Mouse (Mus musculus) olfactory bulb, adult 2 months (tissue): ENCODE results near the gene Sv2a. TPM values are rescaled to one million over a fixed set of nuclear protein-coding genes. Genes with fewer than 3 reads are reported as not detected.

Experiments used
- H3K27ac ChIP-seq: fragments of 200-500 bp; 2 replicates; pipeline ENCODE4 v1.5.1; 2012; ENCODE audit warnings: low read depth, low read length; ENCODE audit not compliant: insufficient read depth
- H3K4me1 ChIP-seq: fragments of 200-500 bp; 2 replicates; pipeline ENCODE4 v1.6.1; 2012; ENCODE audit warnings: low read length; ENCODE audit not compliant: control insufficient read depth, insufficient read depth
- H3K4me3 ChIP-seq: fragments of 200-500 bp; 2 replicates; pipeline ENCODE4 v1.5.1; 2012; ENCODE audit warnings: mild to moderate bottlenecking, low read depth, low read length, moderate library complexity; ENCODE audit not compliant: insufficient read depth
- CTCF ChIP-seq: fragments of 200-500 bp; IDR thresholded peaks from 2 replicates; pipeline ENCODE4 v1.5.1; 2012; ENCODE audit warnings: low read depth, mild to moderate bottlenecking, low read length, moderate library complexity; ENCODE audit not compliant: insufficient read depth
- POLR2A ChIP-seq: fragments of 200-500 bp; IDR thresholded peaks from 2 replicates; pipeline ENCODE4 v1.6.1; 2012; ENCODE audit warnings: mild to moderate bottlenecking, low read depth, low read length, moderate library complexity; ENCODE audit not compliant: insufficient read depth
- WGBS: fragments of 180-500 bp; shearing (Covaris S2); methylation state at CpG from one replicate; pipeline ENCODE4 v1.1.7; 2018; 5-methylcytosine and 5-hydroxymethylcytosine counted together
- polyA plus RNA-seq: library from polyadenylated mRNA; stranded (reverse); fragments of >200 nt; gene quantifications from 2 replicates; pipeline ENCODE4 v1.2.4, GENCODE M21; 2012; ENCODE audit warnings: low replicate concordance; ENCODE audit not compliant: missing spikeins, insufficient read depth, insufficient read length

Sv2a gene
- polyA plus RNA-seq, 1 experiment: not detected

GRCm38 (mm10) chr3:96160803-96161516, 20.0 kb upstream of the Sv2a start:
- WGBS: 3% methylated on average over 12 of the region's 12 CpGs
- H3K4me1 ChIP-seq: peaks cover 18% of the 10 kb centered on the region
- H3K27ac ChIP-seq: peak overlapping the region; percentile 98
- TF ChIP-seq CTCF: no peak
- TF ChIP-seq POLR2A: no peak
- peak overlapping the region; percentile 47 for H3K4me3 ChIP-seq

DNA sequence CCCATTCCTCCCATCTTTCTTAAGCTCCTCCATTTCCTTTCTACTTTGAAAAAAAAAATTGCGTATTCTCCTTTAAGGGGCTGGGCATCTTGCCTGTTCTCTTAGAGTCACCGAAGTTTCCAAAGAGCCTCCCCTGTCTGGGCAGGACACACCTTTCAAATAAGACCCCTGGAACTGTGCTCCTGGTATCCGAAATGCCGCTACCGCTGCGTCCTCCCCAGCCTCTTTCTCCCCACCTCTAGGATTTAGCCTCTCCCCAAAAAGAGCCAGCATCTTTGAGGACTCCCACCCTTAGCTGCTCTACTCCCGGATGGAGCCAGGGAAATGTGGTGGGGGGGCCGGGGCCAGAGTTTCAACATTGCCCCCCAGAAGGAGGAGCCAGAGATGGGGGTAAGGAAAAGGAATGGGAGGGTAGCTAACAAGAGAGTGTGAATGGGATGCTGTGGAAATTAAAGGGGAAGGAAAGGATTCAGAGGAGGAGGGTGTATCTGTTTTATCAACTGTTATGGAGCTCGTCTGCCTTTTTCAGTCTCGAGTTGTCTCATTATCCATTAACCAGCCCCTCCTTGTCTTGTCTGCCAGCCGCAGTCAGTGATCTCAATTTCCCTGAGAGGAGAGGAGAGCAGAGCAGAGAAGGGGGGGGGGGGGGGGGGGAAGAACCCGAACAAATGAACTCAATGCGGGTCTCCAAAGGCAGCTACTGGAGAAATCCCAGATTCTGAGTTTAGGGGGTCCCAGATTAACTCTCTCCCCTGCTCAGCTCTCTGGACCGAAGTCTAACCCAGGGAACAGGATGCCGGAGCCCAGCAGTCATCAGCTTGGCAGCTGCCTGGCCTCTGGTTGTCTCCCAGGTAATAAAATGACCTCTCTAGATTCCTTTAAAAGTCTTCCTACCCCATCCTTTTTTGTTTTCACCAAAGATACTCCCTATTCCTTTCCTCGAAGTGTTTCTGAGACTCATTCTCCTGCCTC, 18.8 kb upstream of the Sv2a start, which contains the start of gene Mtmr11:
Gene Mtmr11 (plus strand): TSS at position 136 of the 972 bp plus-strand sequence.
- TF ChIP-seq CTCF (no peak), POLR2A (0 out of 2 replicates have a peak, but pooled peaks have one; percentile 16)
- H3K4me1 ChIP-seq: peaks cover 18% of the 10 kb centered on the region
- 3% methylated on average over 16 of the region's 16 CpGs for WGBS
- H3K27ac ChIP-seq: peak within 1 kb of the TSS; percentile 98
- H3K4me3 ChIP-seq: peak within 1 kb of the TSS; percentile 62

- H3K4me3 ChIP-seq: no peak overlapping the region
- TF ChIP-seq POLR2A: no peak
- no peak for TF ChIP-seq CTCF
- WGBS: 91% methylated on average over 6 of the region's 6 CpGs
These were observed 17.9 kb upstream of the Sv2a start for GRCm38 (mm10) chr3:96163040-96163439.

GRCm38 (mm10) chr3:96168466-96169158, 12.3 kb upstream of the Sv2a start:
- Histone ChIP-seq H3K27ac (no peak overlapping the region), H3K4me3 (no peak overlapping the region), H3K4me1 (peaks cover 27% of the 10 kb centered on the region)
- TF ChIP-seq CTCF (no peak), POLR2A (no peak)
- 52% methylated on average over 12 of the region's 12 CpGs for WGBS

More at GRCm38 (mm10) chr3:96163040-96163439, 17.9 kb upstream of the Sv2a start:
- H3K27ac ChIP-seq: no peak overlapping the region
- H3K4me1 ChIP-seq: peaks cover 18% of the 10 kb centered on the region

DNA sequence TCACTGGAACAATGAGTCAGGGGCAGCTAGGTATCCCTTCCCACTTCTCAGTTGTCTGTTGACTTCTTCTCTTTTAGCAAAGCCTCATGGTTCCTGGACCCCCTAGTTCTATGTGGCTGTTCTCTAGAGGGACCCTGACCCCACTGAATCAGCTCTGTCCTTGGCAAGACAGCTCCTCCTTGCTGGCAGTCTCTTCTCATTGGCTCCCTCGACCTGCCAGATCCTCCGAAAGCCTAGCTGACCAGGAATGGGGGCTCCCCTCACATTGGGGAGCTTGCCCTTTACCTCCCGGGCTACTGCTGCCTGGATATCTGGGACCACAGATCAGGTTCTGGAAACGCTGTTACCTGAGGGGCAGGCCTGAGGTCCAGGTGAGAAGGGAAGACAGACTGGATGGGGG, 10.7 kb upstream of the Sv2a start:
- 86% methylated on average over 4 of the region's 4 CpGs for WGBS
- no peak overlapping the region for H3K4me3 ChIP-seq
- TF ChIP-seq POLR2A (no peak), CTCF (no peak)
- peak overlapping the region; percentile 31; the same call in 1 of the 2 replicates for H3K27ac ChIP-seq
- peaks cover 29% of the 10 kb centered on the region for H3K4me1 ChIP-seq

DNA sequence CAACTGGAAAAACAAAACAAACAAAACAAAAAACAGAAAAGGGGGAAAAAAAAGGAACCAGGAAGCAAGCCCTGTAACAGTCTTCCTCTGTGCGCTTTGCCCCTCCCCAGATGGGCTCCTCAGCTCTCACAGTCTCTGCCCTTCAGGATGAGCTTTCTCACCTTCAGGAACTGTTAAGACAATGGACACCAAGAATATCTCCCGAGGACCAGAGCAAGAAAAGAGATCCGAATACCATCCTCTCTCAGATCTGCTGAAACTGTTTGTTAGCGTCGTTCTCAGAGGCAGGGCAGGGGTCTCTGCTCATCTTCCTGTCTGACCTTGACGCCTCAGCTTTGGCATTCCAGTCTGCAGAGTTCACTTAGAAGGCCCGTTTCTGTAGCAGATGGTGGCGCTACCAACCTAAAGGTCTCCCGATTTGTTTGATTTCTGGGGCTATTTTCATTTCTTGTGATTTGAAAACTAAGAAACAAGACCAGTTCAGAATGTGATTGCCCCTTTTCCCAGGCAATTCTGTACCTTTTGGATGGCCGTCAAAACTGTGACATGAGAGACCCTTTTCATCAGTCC, 9.9 kb upstream of the Sv2a start:
- 45% methylated on average over 10 of the region's 10 CpGs for WGBS
- Histone ChIP-seq H3K4me3 (0 out of 2 replicates have a peak overlapping the region, but pooled peaks have one; percentile 6), H3K27ac (peak overlapping the region; percentile 94), H3K4me1 (peaks cover 29% of the 10 kb centered on the region)
- TF ChIP-seq POLR2A (no peak), CTCF (no peak)

- H3K4me3 ChIP-seq: peak overlapping the region; percentile 68
- H3K27ac ChIP-seq: peak overlapping the region; percentile 94
- peaks cover 29% of the 10 kb centered on the region for H3K4me1 ChIP-seq
- no peak for TF ChIP-seq CTCF
- no peak for TF ChIP-seq POLR2A
- 6% methylated on average over 18 of the region's 18 CpGs for WGBS
These were observed 9.3 kb upstream of the Sv2a start for GRCm38 (mm10) chr3:96171583-96172196.
